7 mouse cellular contexts compared by ENCODE assay signal in genomic region chr5:142932084-142932685, GRCm38 (mm10). TPM values are rescaled to one million over a fixed set of nuclear protein-coding genes. Genes with fewer than 3 reads are reported as not detected.
DNase-seq lines count a peak whose midpoint lies in the region; ATAC-seq and TF ChIP-seq lines count a peak whose summit lies in the region.

No protein-coding gene starts in this region.

- WGBS in forebrain, embryonic 13.5 days, result 23% methylated on average over 9 of the region's 9 CpGs
- 9% methylated on average over 9 of the region's 9 CpGs for WGBS in lung, embryonic 15.5 days

- peak; percentile 85 for TF ChIP-seq CTCF in layer of hippocampus, adult 2 months (conservative IDR thresholded peaks at IDR 0.05)

- H3K4me2 ChIP-seq in forebrain, embryonic 13.5 days, result no peak overlapping the region
- H3K4me2 ChIP-seq in lung, embryonic 15.5 days, result 0 out of 2 replicates have a peak overlapping the region, but pooled peaks have one; percentile 9

- H3K9ac ChIP-seq in forebrain, embryonic 13.5 days, result no peak overlapping the region
- no peak overlapping the region for H3K9ac ChIP-seq in lung, embryonic 15.5 days

- peaks cover 12% of the 10 kb centered on the region; the same call in 1 of the 2 replicates for H3K27me3 ChIP-seq in forebrain, embryonic 13.5 days
- no peaks in the 10 kb centered on the region for H3K27me3 ChIP-seq in lung, embryonic 15.5 days

- H3K27ac ChIP-seq in forebrain, embryonic 13.5 days, result no peak overlapping the region
- H3K27ac ChIP-seq in layer of hippocampus, adult 2 months, result peak overlapping the region; percentile 44; the same call in 1 of the 2 replicates
- peak overlapping the region; percentile 48 for H3K27ac ChIP-seq in lung, embryonic 15.5 days

- H3K9me3 ChIP-seq in forebrain, embryonic 13.5 days (replicated peaks), result no peaks in the 10 kb centered on the region
- no peaks in the 10 kb centered on the region for H3K9me3 ChIP-seq in lung, embryonic 15.5 days

- H3K4me1 ChIP-seq in forebrain, embryonic 13.5 days, result peaks cover 16% of the 10 kb centered on the region
- H3K4me1 ChIP-seq in lung, embryonic 15.5 days, result peaks cover 25% of the 10 kb centered on the region

- H3K4me3 ChIP-seq in forebrain, embryonic 13.5 days, result no peak overlapping the region
- H3K4me3 ChIP-seq in layer of hippocampus, adult 2 months, result no peak overlapping the region
- no peak overlapping the region for H3K4me3 ChIP-seq in lung, embryonic 15.5 days

- peak; percentile 32; the same call in 1 of the 2 replicates for ATAC-seq in forebrain, embryonic 13.5 days
- ATAC-seq in lung, embryonic 15.5 days (ENCODE audit: borderline replicate concordance, extremely low read depth, low FRiP score, low TSS enrichment), result peak; percentile 47; the same call in 1 of the 2 replicates

- DNase-seq in R1 (ENCODE audit: low read depth, low spot score), result peak; percentile 81
- DNase-seq in cerebellum, adult 11 months, result peak; percentile 78
- peak; percentile 80 to 89 for DNase-seq in heart, postnatal 14 days
- DNase-seq in layer of hippocampus, adult 2 months (ENCODE audit: low spot score in 2 of 2), result peak; percentile 71 to 74
- DNase-seq in right cerebral cortex, postnatal 25 days, result peak; percentile 50

- intact Hi-C loops in heart, postnatal 14 days (cut with DNase I), result loop anchor here (1.0 to 5.0 kb wide), 2 partner anchors 53 to 160 kb away; no protein-coding TSS in a partner anchor

- no peaks in the 10 kb centered on the region for H3K36me3 ChIP-seq in forebrain, embryonic 13.5 days (ENCODE audit: poor library complexity, severe bottlenecking)
- no peaks in the 10 kb centered on the region for H3K36me3 ChIP-seq in lung, embryonic 15.5 days

RNA-seq across cellular contexts. Expression of gene Actb, which starts 25.6 kb away (rescaled TPM):
- polyA plus RNA-seq in forebrain, embryonic 13.5 days (2015; fragmentation: Nextera tagmentation; extraction: Ambion mirVana), result 15,903 and 18,325 TPM in 2 replicates
- 1,000 to 10,000 TPM; 1,025 to 1,358 TPM for total RNA-seq in heart, postnatal 14 days (2021)
- total RNA-seq in layer of hippocampus, adult 2 months (2021), result 1,000 to 10,000 TPM; 3,149 to 3,251 TPM
- 15,606 and 16,851 TPM in 2 replicates for polyA plus RNA-seq in lung, embryonic 15.5 days (2015; fragmentation: Nextera tagmentation; extraction: Ambion mirVana)

RNA-seq across cellular contexts. Expression of gene Fscn1, which starts 28.0 kb away (rescaled TPM):
- polyA plus RNA-seq in forebrain, embryonic 13.5 days (2015; fragmentation: Nextera tagmentation; extraction: Ambion mirVana), result 521 and 522 TPM in 2 replicates
- total RNA-seq in heart, postnatal 14 days (2021), result 10 to 100 TPM; 47.3 to 68.9 TPM
- total RNA-seq in layer of hippocampus, adult 2 months (2021), result 100 to 1,000 TPM; 172 to 173 TPM
- 240 and 246 TPM in 2 replicates for polyA plus RNA-seq in lung, embryonic 15.5 days (2015; fragmentation: Nextera tagmentation; extraction: Ambion mirVana)

RNA-seq across cellular contexts. Expression of gene Fbxl18, which starts 37.0 kb away (rescaled TPM):
- 30.7 and 35.1 TPM in 2 replicates for polyA plus RNA-seq in forebrain, embryonic 13.5 days (2015; fragmentation: Nextera tagmentation; extraction: Ambion mirVana)
- total RNA-seq in heart, postnatal 14 days (2021), result 1 to 10 TPM; 7.1 to 7.7 TPM
- total RNA-seq in layer of hippocampus, adult 2 months (2021), result 10 to 100 TPM; 36.7 to 39.9 TPM
- 11.1 and 13.5 TPM in 2 replicates for polyA plus RNA-seq in lung, embryonic 15.5 days (2015; fragmentation: Nextera tagmentation; extraction: Ambion mirVana)

Comparison
In these comparisons a context has a peak if more than half of its experiments do, and no peak if none do; other contexts are left out.
1. RNA of gene Fbxl18, which starts 37.0 kb away (total RNA-seq): 36.7 to 39.9 TPM in layer of hippocampus, adult 2 months; 7.1 to 7.7 TPM in heart, postnatal 14 days; every median in the first group is over 4 times any median in the second.
2. Peak in every context shown above with its lines, with median percentiles within 50 percentile points of each other: DNase-seq.